Mouse (Mus musculus) megakaryocyte-erythroid progenitor cell, adult 5-6 weeks (primary cell): ENCODE measurements at regions not wholly inside any gene's neighbourhood (a gene's known extent, or its start where the extent isn't known, plus 50 kb on each side); places are given as distances from the start of the nearest gene placed in this dataset.
"Not testable (repeated sequence)": the region's sequence is repeated elsewhere in the genome, so short reads cannot be mapped to it uniquely, and the experiment has no call there.

ENCODE experiments used
- ATAC-seq: replicated peaks from 2 replicates; pipeline ENCODE4 v1.8.0; 2016; ENCODE audit warnings: mild to moderate bottlenecking, inconsistent platforms; ENCODE audit not compliant: severe bottlenecking, poor library complexity, low FRiP score, low TSS enrichment

DNA sequence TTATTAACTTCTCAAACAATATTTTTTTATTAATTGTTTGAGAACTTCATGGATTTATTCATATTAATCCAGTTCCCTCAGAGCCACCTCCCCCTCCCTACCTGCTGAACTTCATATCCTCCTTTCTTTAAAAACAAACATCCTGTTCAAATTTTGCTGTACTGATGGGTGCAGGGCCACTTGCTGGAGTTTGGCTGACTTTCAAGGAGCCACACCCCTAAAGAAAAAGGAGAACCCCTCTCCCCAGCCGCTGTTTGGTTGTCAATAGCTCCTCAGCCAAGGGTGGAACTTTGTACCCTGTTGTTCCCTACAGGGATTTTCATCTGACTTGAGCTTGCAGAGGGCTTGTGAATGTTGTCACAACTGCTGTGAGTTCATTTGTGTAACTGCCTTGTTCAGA is 160.0 kb upstream of the Col8a1 start:
- ATAC-seq = no peak

DNA sequence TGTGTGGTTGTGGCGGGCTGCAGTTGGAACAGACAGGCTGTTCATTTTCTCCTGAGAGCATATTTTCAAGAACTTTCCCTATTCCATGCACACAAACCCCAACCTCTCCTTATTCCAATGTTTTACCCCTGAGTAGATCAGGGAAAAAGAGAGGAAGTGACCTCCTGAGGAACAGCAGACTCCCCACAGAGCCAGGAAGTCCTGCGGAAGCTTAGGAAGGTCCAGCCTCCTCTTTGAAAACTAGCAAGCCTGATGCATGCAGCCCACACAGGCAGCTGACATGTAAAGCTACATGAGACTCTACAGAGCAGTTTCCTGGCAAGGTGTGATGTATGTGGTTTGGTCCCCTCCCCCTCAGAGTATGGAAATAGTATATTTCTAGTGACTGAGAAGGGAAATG is 160.9 kb upstream of the Col8a1 start:
- no peak for ATAC-seq

DNA sequence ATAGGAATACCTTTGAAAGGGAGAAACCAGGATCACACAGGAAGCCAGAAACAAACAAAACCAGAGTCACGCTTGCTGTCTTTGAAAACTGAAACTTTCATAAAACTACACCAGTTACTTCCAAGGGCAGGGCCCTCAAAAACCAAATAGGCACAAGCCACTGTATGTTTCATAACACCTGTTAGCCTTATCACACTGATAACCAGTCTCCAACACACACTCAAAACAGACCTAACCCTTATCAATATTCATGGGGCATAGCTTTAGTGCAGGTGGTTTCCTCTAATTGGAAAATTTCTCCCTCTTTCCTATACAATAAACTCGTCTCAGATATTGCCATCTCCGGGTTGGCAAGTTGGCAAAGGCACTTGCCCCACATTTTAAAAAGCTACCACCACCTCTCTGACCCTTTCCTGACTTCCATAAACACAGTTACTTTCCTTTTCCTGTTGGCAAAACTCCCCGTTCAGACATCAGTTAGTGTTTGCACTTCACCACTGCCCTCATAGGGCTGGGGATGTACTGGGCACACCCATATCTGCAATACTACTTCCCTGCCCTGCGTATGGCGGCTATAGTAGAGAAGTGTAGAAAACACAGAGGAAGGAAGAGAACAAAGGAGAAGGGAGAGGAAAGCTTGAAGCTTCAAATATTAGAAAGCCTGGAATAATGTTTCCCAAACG is 169.1 kb upstream of the Col8a1 start:
- ATAC-seq = no peak

DNA sequence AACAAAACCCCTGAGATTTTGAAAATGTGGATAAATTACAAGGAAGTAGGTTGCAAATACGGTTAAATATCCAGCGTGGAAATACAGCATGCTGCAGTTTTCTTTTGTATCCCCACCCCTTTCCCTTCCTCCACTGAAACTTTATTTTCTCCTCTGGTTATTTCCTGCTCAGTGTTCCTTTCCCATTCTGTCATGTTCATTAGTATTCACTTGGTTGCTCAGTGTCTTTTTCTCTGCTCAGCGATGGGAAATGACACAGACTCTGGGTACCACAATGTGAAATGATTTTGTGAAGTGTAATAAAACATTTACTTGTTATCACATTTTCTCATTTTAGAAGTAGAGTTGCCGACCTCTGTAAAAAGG is 169.6 kb upstream of the Col8a1 start:
- ATAC-seq = no peak

DNA sequence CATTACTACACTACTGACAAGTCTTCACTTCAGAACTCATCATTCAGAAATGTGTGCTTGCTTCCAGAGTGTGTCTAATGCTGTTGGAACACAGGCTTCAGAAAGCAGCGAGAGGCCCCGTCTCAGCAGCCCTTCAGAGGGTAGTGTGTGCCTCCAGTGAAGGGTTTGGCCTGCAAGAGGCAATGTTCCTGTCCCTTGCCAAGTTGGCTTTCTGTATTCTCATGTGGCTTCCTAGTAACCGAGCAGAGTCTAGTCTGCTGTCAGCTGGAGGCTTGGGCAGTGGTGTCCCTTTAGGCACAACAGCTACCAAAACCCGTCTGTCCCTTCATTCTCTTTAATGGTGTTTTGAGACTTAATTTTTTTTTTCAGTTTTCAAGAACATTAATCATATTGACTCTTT is 173.3 kb upstream of the Col8a1 start:
- no peak for ATAC-seq

DNA sequence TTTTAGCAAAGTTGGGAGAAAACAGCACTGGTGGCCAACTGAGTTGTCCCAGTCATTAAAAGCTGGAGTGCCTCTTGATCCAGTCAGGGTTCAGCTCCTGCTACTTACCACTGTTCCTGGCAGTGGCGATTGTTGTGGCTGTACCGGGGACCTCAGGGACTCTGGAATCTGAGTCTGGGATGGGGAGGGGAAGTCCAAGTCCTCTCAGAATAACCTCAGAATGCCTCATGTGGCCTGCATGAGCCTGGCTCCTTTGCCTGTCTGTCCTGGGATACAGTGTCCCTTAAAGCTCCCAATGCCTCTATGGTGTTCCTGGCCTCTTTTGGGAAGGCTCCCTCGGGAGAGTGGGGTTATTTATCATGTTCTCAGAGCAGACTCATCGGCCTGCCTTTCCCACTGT is 173.8 kb upstream of the Col8a1 start:
- no peak for ATAC-seq

DNA sequence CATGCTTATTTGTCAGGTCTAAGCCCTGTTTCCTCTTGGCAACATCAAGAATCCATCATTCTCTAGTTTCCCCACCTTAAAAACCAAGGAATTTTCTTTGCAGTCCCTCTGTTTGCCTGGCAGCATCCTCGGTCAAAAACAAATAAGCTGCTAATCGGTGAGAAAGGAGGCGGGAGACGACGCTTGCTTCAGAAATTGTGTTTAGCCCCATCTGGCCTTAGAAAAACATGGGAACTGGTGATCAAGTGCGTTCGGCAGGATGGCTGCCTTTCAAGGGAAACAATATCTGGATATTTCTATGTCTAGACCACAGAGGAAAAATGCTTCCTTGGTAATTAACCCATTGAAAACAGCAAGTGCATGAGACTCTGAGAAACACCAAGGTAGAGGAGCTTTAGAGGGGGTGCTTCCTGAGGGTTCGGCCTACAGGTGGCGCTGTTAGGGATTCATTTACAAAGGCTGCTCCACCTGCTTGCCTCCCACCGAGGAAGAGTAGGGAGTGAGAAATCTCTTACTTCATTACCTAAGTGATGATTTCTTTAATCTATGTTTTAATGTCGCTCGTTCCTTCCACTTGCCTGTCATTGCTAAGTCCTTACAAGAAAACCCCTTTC is 174.7 kb upstream of the Col8a1 start:
- ATAC-seq = no peak

DNA sequence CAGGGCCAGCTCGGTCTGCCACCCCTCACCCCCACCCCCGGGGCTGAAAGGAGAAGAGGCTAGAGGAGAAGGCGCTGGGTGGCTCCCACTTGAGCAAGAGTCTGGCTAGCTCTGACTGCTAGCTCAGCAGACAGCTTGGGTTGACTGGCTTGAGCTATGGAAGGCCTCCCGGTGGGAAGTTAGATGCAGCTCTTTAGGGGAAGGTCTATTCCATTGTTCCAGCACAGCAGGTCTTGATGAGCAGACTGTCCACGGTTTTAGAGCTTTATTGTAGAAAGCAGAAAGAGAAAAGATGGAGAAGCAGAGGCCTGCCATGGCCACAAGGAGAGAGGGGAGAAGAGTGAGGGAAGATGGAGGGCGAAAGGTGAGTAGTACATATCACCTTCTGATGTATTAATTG is 190.9 kb upstream of the Col8a1 start:
- no peak for ATAC-seq

DNA sequence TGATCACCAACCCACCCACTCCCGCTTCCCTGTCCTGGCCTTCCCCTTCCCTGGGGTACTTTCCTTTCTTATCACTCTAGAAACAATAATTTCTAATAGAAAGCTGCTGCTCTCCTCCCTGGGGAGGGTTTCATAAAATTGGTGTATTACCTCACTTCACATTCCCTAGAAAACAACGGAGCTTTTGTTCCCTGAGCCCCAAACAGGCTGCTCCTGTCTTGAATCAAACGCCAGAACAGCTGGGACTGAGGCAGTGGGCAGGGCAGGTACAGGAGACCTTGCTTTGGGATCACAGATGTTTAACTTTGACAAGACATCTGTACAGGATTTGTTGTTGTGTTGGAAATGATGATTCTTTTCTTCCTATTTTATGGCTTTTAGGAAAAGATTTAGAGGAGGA is 192.8 kb upstream of the Col8a1 start:
- ATAC-seq = no peak

DNA sequence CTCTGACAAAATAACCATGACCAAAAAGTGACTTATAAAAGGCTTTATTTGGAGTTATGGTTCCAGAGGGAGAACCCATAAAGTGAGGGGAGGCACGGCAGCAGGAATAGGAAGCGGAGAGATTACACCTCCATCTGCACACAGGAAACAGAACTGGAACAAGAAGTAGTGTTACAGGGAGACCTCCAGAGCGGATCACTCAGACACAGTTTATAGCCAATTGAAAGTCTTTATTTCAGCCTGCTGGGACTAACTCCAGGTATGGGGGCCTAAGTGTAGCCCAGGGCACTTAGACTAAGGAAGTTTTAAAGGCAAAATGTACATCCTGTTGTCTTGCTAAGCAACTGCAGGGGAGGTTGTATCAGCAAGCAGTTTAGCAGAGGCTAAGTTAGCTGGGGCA is 195.1 kb upstream of the Col8a1 start:
- no peak for ATAC-seq

DNA sequence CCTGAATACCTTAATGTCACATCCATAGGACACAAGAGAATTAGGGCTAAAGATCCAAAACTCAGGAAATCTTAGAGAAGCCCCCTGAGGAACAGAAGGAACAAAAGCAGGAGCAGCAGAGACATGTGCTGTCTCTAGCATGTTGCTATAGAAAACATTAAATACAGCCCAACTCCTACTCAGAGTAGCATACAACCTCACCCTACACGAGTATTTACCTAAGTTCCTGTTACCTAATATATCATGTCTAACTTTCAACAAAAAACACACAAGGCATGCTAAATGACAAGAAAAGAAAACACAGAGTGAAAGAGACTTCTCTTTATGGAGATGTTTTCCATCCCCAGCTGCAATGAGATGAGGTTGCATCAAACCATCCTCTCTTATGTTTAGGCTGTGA is 216.4 kb upstream of the Col8a1 start:
- ATAC-seq = no peak

DNA sequence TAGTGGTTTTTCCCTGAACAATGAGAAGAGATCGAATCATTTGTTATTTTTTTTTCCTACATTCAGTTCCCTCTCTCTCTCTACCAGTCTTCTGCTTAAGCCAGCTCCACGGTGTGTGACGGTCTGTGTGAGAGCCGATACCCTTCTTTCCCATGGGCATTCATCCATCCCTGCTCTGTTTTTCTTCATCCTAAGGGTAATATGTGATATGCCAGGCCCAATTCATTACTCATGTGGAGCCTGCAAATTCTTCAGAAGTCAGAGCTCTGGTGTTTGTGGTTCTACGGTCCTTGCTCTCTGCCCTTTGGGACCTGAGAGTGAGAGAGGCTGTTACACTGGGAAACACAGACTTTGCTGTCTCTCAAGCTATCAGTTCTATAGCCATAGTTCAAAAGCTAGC is 229.6 kb upstream of the Col8a1 start:
- ATAC-seq = no peak

DNA sequence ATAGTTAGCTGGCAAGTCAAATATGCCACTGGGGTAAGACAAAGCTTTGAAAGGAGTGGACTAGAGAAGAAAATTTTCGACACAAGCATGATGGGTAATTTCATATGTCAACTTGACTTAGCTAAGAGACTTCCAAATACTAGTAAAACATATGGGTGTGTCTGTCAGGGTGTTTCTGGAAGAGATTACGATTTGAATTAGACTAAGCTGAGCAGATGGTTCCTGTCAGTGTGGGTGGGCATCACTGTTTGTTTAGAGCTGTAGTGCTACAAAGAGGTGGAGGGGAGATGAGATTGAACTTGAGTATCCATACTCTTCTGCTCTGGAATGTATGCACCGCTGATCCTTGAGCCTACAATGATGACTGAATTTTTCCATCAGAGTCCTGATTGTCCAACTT is 251.2 kb upstream of the Col8a1 start:
- ATAC-seq = no peak

DNA sequence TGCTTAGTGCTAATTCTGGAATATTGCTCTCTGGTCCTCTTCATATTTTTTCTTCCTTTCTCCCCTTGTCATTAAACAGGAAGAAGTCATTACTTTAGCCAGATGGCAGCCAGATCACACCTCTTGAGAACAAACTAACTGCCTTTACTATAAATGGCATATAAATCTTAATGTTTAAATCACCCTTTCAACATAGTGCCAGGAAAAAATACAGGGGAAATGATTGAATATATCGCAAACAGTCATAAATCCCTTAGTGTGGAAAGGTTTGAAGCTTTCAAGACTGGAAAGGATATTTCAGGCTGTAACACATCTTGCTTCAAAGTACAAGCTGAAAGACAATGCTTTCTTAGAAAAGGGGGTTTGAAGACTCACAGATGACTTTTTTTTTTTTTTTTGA is 259.0 kb upstream of the Col8a1 start:
- no peak for ATAC-seq

DNA sequence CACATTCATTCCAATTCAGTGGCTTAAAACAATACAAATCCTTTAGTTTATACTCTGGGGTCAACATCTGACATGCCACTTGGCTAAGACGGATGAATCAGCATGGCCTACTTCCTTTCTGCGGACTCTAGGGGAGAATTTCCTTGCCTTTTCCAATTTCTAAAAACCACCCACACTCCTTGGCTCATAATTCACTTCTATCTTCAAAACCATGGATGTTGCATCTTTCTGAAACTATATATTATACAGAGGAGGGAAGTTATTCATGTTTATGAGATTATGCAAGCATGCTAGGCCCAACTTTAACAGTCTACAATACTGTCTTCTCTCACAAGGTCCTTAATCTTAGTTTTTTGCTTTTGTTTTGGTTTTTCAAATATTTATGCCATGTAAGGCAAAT is 273.0 kb upstream of the Col8a1 start:
- ATAC-seq = no peak

DNA sequence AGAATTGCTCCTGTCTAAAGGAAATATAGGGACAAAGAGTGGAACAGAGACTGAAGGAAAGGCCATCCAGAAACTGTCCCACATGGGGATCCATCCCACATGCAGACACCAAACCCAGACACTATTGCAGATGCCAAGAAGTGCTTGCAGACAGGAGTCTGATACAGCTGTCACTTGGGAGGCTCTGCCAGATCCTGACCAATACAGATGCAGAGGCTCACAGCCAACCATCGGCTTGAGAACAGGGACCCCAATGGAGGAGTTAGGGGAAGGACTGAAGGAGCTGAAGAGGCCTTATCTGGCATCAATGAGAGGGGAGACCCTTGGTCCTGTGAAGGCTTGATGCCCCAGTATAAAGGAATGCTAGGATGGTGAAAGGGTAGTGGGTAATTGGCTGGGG is 274.0 kb upstream of the Col8a1 start:
- ATAC-seq = not testable (repeated sequence)

DNA sequence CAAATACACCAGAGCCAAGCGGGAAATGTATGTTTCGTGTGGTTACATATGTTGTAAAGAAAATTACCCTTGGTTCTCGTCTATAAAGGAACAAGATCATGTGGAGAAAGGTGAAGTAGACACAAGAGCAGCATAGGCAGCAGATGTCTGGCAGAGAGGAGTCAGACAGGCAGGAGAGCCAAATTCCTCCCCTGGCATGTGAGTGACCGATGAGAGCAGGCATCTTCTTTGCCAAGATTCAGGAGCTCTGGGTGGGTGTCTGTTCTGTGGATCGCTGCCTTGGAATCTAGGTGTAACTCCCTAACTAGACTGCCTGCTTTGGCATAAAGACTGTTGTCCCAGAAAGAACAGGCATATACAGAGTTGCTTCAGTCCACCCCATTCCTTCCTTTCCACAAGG is 275.1 kb upstream of the Col8a1 start:
- no peak for ATAC-seq

DNA sequence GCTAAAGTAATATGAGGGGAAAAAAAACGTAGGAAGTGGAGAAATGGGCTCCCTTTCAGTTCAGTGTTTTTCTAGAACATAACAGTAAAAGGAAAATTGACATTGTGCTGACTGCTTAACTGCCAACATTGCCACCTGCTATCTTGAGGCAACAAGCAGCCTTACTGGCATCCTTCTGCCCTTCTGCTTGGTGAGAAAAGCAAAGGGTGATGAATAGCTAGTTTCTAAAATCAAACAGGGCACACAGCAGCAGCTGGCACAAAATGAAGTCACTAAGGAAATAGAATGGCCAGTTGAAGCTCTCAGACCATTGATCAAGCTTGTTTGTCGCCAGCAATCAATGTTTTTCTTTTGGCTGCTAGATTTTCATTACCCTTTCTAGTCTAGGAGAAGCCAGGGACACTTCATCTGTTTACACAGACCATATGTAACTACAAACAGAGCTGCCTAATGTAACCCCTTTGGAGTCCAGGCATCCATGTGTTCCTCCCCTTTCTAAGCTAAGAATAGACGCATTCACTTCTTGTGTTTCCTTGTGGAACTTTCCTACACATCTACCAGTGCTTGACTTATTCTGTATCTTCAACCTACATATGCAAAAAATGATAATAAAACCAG is 314.2 kb upstream of the Col8a1 start:
- ATAC-seq = no peak

DNA sequence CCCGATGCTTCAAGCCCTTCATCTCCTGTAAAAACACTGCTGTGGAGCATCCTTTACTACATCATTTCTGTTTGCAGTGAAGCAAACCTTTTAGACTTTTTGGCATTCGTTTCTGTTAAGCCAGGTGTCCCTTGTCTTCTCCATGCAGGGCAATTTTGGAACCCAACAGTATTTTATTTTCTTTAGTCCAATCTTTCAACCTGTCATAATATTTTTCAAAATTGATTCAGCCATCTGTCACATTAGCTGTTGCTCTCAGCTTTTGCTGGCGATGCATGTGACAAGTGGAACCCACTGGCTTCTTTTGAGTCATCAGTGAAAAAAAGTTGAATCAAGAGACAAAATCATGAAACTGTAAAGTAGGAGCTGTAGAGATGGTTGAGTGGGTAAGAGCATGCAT is 317.9 kb upstream of the Col8a1 start:
- ATAC-seq = no peak

DNA sequence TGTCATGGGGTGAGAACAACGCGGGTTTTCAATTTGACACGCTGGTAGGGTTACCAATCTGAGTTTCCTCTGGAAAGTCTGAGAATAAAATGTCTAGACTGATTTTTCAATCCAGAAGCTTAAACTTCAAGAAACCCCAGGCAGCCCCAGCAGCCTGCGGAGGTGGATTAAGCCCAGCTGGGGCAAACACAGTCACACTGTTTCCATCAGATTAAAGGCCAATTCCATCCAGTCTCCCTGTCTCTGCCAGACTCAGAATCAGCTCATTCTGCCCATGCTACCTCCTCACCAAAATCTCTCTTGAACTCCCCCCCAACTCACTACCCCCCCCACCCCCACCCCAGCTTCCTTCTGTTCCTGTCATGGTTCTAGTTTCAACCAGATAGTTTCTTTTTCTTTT is 307.9 kb upstream of the Dcbld2 start:
- no peak for ATAC-seq

DNA sequence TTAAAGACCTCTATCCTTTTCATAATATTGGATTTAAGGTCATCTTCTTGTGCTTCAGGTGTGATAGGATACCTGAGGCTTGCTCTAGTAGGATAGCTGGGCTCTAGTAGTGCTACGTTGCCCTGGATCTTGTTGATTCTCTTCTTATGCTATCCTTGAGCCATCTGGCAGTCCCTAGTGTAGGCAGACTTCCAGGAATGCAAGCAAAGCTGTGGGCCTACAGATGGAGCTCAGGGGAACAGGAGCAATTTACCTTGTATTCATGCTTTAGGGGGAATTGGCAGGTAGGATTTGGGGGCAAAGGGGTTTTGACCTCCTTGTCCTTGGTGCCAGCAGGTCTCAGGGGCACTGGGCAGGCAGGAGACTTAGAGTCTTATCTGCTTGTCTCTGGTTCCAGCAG is 297.8 kb upstream of the Dcbld2 start:
- ATAC-seq = no peak
